Mouse (Mus musculus) midbrain, embryonic 10.5 days (tissue): ENCODE results near the gene Plxdc1. TPM values are rescaled to one million over a fixed set of nuclear protein-coding genes. Genes with fewer than 3 reads are reported as not detected.

ENCODE experiments used
- DNase-seq: peaks from one replicate; pipeline ENCODE4 v3.0.0-alpha.2; 2017; ENCODE audit warnings: low spot score
- H3K27ac ChIP-seq: fragments of 300-500 bp; sonication (generic); replicated peaks from 2 replicates; pipeline ENCODE4 v1.5.1; 2016; ENCODE audit warnings: mild to moderate bottlenecking
- H3K27me3 ChIP-seq: fragments of 300-500 bp; sonication (generic); 2 replicates; pipeline ENCODE4 v1.6.1; 2016; ENCODE audit warnings: low read depth, mild to moderate bottlenecking; ENCODE audit not compliant: poor library complexity, severe bottlenecking
- H3K36me3 ChIP-seq: fragments of 300-500 bp; sonication (generic); 2 replicates; pipeline ENCODE4 v1.6.1; 2016; ENCODE audit warnings: mild to moderate bottlenecking, moderate library complexity
- H3K4me1 ChIP-seq: fragments of 300-500 bp; sonication (generic); 2 replicates; pipeline ENCODE4 v1.6.1; 2016
- H3K4me3 ChIP-seq: fragments of 300-500 bp; sonication (generic); 2 replicates; pipeline ENCODE4 v1.5.1; 2016; ENCODE audit warnings: mild to moderate bottlenecking, moderate library complexity
- H3K9me3 ChIP-seq: fragments of 300-500 bp; sonication (generic); replicated peaks from 2 replicates; pipeline ENCODE4 v1.6.1; 2016; ENCODE audit warnings: mild to moderate bottlenecking
- WGBS: fragments of 180-500 bp; shearing (Covaris S2); methylation state at CpG from one replicate; pipeline ENCODE4 v1.1.7; 2016; 5-methylcytosine and 5-hydroxymethylcytosine counted together
- polyA plus RNA-seq: library from polyadenylated mRNA; unstranded; fragments of >200 nt; fragmentation: Nextera tagmentation; extraction: Ambion mirVana; gene quantifications from 2 replicates; pipeline ENCODE4 v1.2.1, GENCODE M21; 2016

The Plxdc1 gene
- polyA plus RNA-seq, 1 experiment from 2014 or later: 0.06 TPM

GRCm38 (mm10) chr11:98008087-98008486 is 21.8 kb upstream of the Plxdc1 start:
- DNase-seq: no peak
- 92% methylated on average over 11 of the region's 11 CpGs for WGBS
- Histone ChIP-seq H3K36me3 (peaks cover 69% of the 10 kb centered on the region), H3K4me1 (peaks cover 32% of the 10 kb centered on the region), H3K27me3 (peaks cover 32% of the 10 kb centered on the region), H3K4me3 (no peak overlapping the region), H3K9me3 (no peaks in the 10 kb centered on the region), H3K27ac (no peak overlapping the region)

GRCm38 (mm10) chr11:98005686-98006085 is 19.4 kb upstream of the Plxdc1 start:
- WGBS: 91% methylated on average over 10 of the region's 10 CpGs
- Histone ChIP-seq H3K9me3 (no peaks in the 10 kb centered on the region), H3K27me3 (peaks cover 49% of the 10 kb centered on the region), H3K4me1 (peaks cover 39% of the 10 kb centered on the region), H3K4me3 (no peak overlapping the region), H3K27ac (no peak overlapping the region), H3K36me3 (peaks cover 59% of the 10 kb centered on the region)
- DNase-seq: no peak

GRCm38 (mm10) chr11:98005076-98005475 is 18.8 kb upstream of the Plxdc1 start:
- WGBS: 42% methylated on average over 13 of the region's 13 CpGs
- Histone ChIP-seq H3K27me3 (peaks cover 56% of the 10 kb centered on the region), H3K4me1 (peaks cover 44% of the 10 kb centered on the region), H3K9me3 (no peaks in the 10 kb centered on the region), H3K4me3 (peak overlapping the region; percentile 20; the same call in 1 of the 2 replicates), H3K27ac (no peak overlapping the region), H3K36me3 (peaks cover 53% of the 10 kb centered on the region)
- no peak for DNase-seq

- DNase-seq: no peak
- Histone ChIP-seq H3K4me3 (no peak overlapping the region), H3K27me3 (peaks cover 65% of the 10 kb centered on the region), H3K4me1 (peaks cover 43% of the 10 kb centered on the region), H3K9me3 (no peaks in the 10 kb centered on the region), H3K36me3 (peaks cover 44% of the 10 kb centered on the region), H3K27ac (no peak overlapping the region)
- WGBS: 92% methylated on average over 8 of the region's 8 CpGs
Observed at GRCm38 (mm10) chr11:98004161-98004560, 17.9 kb upstream of the Plxdc1 start.

GRCm38 (mm10) chr11:98003171-98003671 is 17.0 kb upstream of the Plxdc1 start:
- no peaks in the 10 kb centered on the region for H3K9me3 ChIP-seq
- H3K27ac ChIP-seq: peak overlapping the region; percentile 38; the same call in 1 of the 2 replicates
- H3K36me3 ChIP-seq: peaks cover 41% of the 10 kb centered on the region
- H3K4me3 ChIP-seq: peak overlapping the region; percentile 39
- no peak for DNase-seq
- WGBS: 33% methylated on average over 17 of the region's 17 CpGs
- peaks cover 44% of the 10 kb centered on the region for H3K4me1 ChIP-seq
- peaks cover 72% of the 10 kb centered on the region for H3K27me3 ChIP-seq

GRCm38 (mm10) chr11:98002627-98003026 is 16.4 kb upstream of the Plxdc1 start:
- H3K4me3 ChIP-seq: peak overlapping the region; percentile 39
- DNase-seq: peak; percentile 86

GRCm38 (mm10) chr11:98001986-98002385 is 15.7 kb upstream of the Plxdc1 start:
- DNase-seq: no peak
- Histone ChIP-seq H3K9me3 (no peaks in the 10 kb centered on the region), H3K27me3 (peaks cover 78% of the 10 kb centered on the region), H3K4me1 (peaks cover 44% of the 10 kb centered on the region), H3K27ac (peak overlapping the region; percentile 35; the same call in 1 of the 2 replicates), H3K36me3 (peaks cover 30% of the 10 kb centered on the region), H3K4me3 (peak overlapping the region; percentile 39)
- 54% methylated on average over 6 of the region's 6 CpGs for WGBS

More at GRCm38 (mm10) chr11:98002627-98003026, 16.4 kb upstream of the Plxdc1 start:
- H3K27ac ChIP-seq: peak overlapping the region; percentile 38; the same call in 1 of the 2 replicates
- H3K4me1 ChIP-seq: peaks cover 44% of the 10 kb centered on the region
- H3K9me3 ChIP-seq: no peaks in the 10 kb centered on the region
- 11% methylated on average over 12 of the region's 12 CpGs for WGBS
- peaks cover 78% of the 10 kb centered on the region for H3K27me3 ChIP-seq
- H3K36me3 ChIP-seq: peaks cover 35% of the 10 kb centered on the region

- Histone ChIP-seq H3K9me3 (no peaks in the 10 kb centered on the region), H3K36me3 (peaks cover 24% of the 10 kb centered on the region), H3K27me3 (peaks cover 82% of the 10 kb centered on the region), H3K4me3 (no peak overlapping the region), H3K27ac (no peak overlapping the region), H3K4me1 (peaks cover 44% of the 10 kb centered on the region)
- DNase-seq: no peak
- WGBS: 30% methylated on average over 11 of the region's 11 CpGs
Observed at GRCm38 (mm10) chr11:98001351-98001824, 15.1 kb upstream of the Plxdc1 start.

GRCm38 (mm10) chr11:98000378-98001140 is 14.3 kb upstream of the Plxdc1 start:
- peaks cover 48% of the 10 kb centered on the region for H3K4me1 ChIP-seq
- peaks cover 82% of the 10 kb centered on the region for H3K27me3 ChIP-seq
- no peak for DNase-seq

GRCm38 (mm10) chr11:97999748-98000147 is 13.5 kb upstream of the Plxdc1 start:
- peaks cover 53% of the 10 kb centered on the region for H3K4me1 ChIP-seq
- DNase-seq: no peak
- H3K27me3 ChIP-seq: peaks cover 84% of the 10 kb centered on the region
- H3K27ac ChIP-seq: no peak overlapping the region
- H3K4me3 ChIP-seq: no peak overlapping the region
- 75% methylated on average over 5 of the region's 5 CpGs for WGBS
- peaks cover 10% of the 10 kb centered on the region for H3K36me3 ChIP-seq
- H3K9me3 ChIP-seq: no peaks in the 10 kb centered on the region

More at GRCm38 (mm10) chr11:98000378-98001140, 14.3 kb upstream of the Plxdc1 start:
- H3K9me3 ChIP-seq: no peaks in the 10 kb centered on the region
- H3K36me3 ChIP-seq: peaks cover 18% of the 10 kb centered on the region
- 57% methylated on average over 7 of the region's 7 CpGs for WGBS
- no peak overlapping the region for H3K27ac ChIP-seq
- no peak overlapping the region for H3K4me3 ChIP-seq

GRCm38 (mm10) chr11:97998898-97999608 is 12.8 kb upstream of the Plxdc1 start:
- Histone ChIP-seq H3K27ac (no peak overlapping the region), H3K27me3 (peaks cover 84% of the 10 kb centered on the region), H3K4me3 (no peak overlapping the region), H3K4me1 (peaks cover 59% of the 10 kb centered on the region), H3K9me3 (no peaks in the 10 kb centered on the region), H3K36me3 (peaks cover 3% of the 10 kb centered on the region; the same call in 1 of the 2 replicates)
- WGBS: 70% methylated on average over 7 of the region's 7 CpGs
- no peak for DNase-seq

GRCm38 (mm10) chr11:97998074-97998793 is 12.0 kb upstream of the Plxdc1 start:
- Histone ChIP-seq H3K27me3 (peaks cover 77% of the 10 kb centered on the region), H3K4me1 (peaks cover 51% of the 10 kb centered on the region), H3K4me3 (no peak overlapping the region), H3K9me3 (no peaks in the 10 kb centered on the region), H3K27ac (no peak overlapping the region; the same call in 1 of the 2 replicates), H3K36me3 (no peaks in the 10 kb centered on the region)
- DNase-seq: no peak
- WGBS: 83% methylated on average over 11 of the region's 11 CpGs
